ENCODE assay signal across 8 mouse cellular contexts in the genomic region with DNA sequence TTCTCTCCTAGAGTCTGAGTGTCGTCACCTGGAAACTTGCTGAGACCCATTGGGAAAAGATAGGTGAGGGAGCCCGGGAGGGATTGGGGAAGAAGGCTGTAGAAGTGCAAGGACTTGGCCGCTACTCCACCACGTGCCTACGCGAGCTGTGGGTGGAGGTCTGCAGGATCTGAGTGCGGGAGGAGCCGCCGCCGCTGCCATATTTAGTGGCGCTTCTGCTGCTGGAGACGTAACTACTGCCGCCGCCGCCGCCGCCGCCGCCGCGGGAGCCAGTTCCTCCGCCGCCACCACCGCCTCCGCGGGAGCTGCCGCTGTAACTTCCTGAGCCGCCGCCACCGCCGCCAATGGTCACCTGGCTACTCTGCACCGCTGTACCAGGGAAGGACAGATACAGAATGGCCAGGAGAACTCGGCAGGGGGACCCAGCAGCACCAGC. TPM values are rescaled to one million over a fixed set of nuclear protein-coding genes. Genes with fewer than 3 reads are reported as not detected.
A peak's percentile ranks its signal among the peaks of the same experiment; 100 is the strongest.
DNase-seq lines count a peak whose midpoint lies in the region; ATAC-seq lines count a peak whose summit lies in the region.

No protein-coding gene starts in this region.

- H3K9ac ChIP-seq in forebrain, embryonic 15.5 days (replicated peaks), result peak overlapping the region; percentile 58
- no peak overlapping the region for H3K9ac ChIP-seq in limb, embryonic 11.5 days (ENCODE audit: low read length)

- peaks cover 32% of the 10 kb centered on the region for H3K27me3 ChIP-seq in forebrain, embryonic 15.5 days
- H3K27me3 ChIP-seq in limb, embryonic 11.5 days (ENCODE audit: control insufficient read depth, insufficient read depth, low read length), result peaks cover 25% of the 10 kb centered on the region

- peaks cover 16% of the 10 kb centered on the region for H3K4me1 ChIP-seq in forebrain, embryonic 15.5 days
- no peaks in the 10 kb centered on the region for H3K4me1 ChIP-seq in limb, embryonic 11.5 days (ENCODE audit: control insufficient read depth, insufficient read depth, low read length)

- peak overlapping the region; percentile 88 for H3K4me2 ChIP-seq in forebrain, embryonic 15.5 days (replicated peaks)
- peak overlapping the region; percentile 58 for H3K4me2 ChIP-seq in limb, embryonic 11.5 days (ENCODE audit: low read depth, severe bottlenecking)

- no peaks in the 10 kb centered on the region for H3K9me3 ChIP-seq in forebrain, embryonic 15.5 days
- H3K9me3 ChIP-seq in limb, embryonic 11.5 days (ENCODE audit: control insufficient read depth, low read length), result no peaks in the 10 kb centered on the region

- H3K27ac ChIP-seq in forebrain, embryonic 15.5 days (replicated peaks), result no peak overlapping the region
- H3K27ac ChIP-seq in limb, embryonic 11.5 days (replicated peaks; ENCODE audit: low read depth, low read length), result no peak overlapping the region

- no peak for ATAC-seq in CD4-positive, CD25-positive, alpha-beta regulatory T cell, adult 4 months
- peak; percentile 53 for ATAC-seq in forebrain, embryonic 15.5 days (replicated peaks)
- ATAC-seq in limb, embryonic 11.5 days (ENCODE audit: insufficient number of reproducible peaks, low FRiP score, low TSS enrichment, low read depth), result no peak
- ATAC-seq in megakaryocyte-erythroid progenitor cell, adult 5-6 weeks (replicated peaks; ENCODE audit: low FRiP score, low TSS enrichment, poor library complexity, severe bottlenecking), result 0 out of 2 replicates have a peak, but pooled peaks have one; percentile 16

- DNase-seq in CD4-positive, CD25-positive, alpha-beta regulatory T cell, adult 2 months (ENCODE audit: low read depth, low spot score), result peak; percentile 40
- peak; percentile 54 for DNase-seq in adrenal gland, adult 2 months
- peak; percentile 12 for DNase-seq in induced T-regulatory cell, adult 2 months (ENCODE audit: low read depth)
- DNase-seq in limb, embryonic 11.5 days (ENCODE audit: low spot score), result peak; percentile 69
- peak; percentile 55 for DNase-seq in right cerebral cortex, postnatal 4 days

- no peaks in the 10 kb centered on the region for H3K36me3 ChIP-seq in forebrain, embryonic 15.5 days
- no peaks in the 10 kb centered on the region for H3K36me3 ChIP-seq in limb, embryonic 11.5 days (ENCODE audit: control insufficient read depth, insufficient read depth, low read length)

- WGBS in forebrain, embryonic 15.5 days, result 1% methylated on average over 33 of the region's 33 CpGs
- under 1% methylated on average over 32 of the region's 33 CpGs for WGBS in limb, embryonic 11.5 days

- peak overlapping the region; percentile 52 for H3K4me3 ChIP-seq in forebrain, embryonic 15.5 days
- H3K4me3 ChIP-seq in limb, embryonic 11.5 days (ENCODE audit: low read depth, low read length), result peak overlapping the region; percentile 33

RNA-seq across cellular contexts. Expression of a gene that starts 9.2 kb away (rescaled TPM):
- not detected for polyA plus RNA-seq in CD4-positive, CD25-positive, alpha-beta regulatory T cell, adult 4 months (2017; shearing (Covaris generic))
- total RNA-seq in adrenal gland, adult 2 months (2021), result under 1 TPM; 0.10 to 0.17 TPM
- polyA plus RNA-seq in adrenal gland, adult 2 months (2012; rRNA removed), result 0.68 and 1.2 TPM in 2 replicates
- polyA plus RNA-seq in forebrain, embryonic 15.5 days (2015; fragmentation: Nextera tagmentation; extraction: Ambion mirVana), result 8.4 and 8.6 TPM in 2 replicates
- 0.61 and 0.75 TPM in 2 replicates for polyA plus RNA-seq in limb, embryonic 11.5 days (2014; fragmentation: Nextera tagmentation; extraction: Ambion mirVana)
- not detected in 2 replicates for total RNA-seq in megakaryocyte-erythroid progenitor cell, adult 5-6 weeks (2014; fragmentation: Nextera tagmentation)
- not detected in 2 replicates for total RNA-seq in megakaryocyte-erythroid progenitor cell, adult 5-6 weeks (2017)

RNA-seq across cellular contexts. Expression of a gene that starts 9.8 kb away (rescaled TPM):
- polyA plus RNA-seq in CD4-positive, CD25-positive, alpha-beta regulatory T cell, adult 4 months (2017; shearing (Covaris generic)), result not detected
- total RNA-seq in adrenal gland, adult 2 months (2021), result not detected
- polyA plus RNA-seq in adrenal gland, adult 2 months (2012; rRNA removed), result not detected in 2 replicates
- polyA plus RNA-seq in forebrain, embryonic 15.5 days (2015; fragmentation: Nextera tagmentation; extraction: Ambion mirVana), result 0.47 and 1.2 TPM in 2 replicates
- polyA plus RNA-seq in limb, embryonic 11.5 days (2014; fragmentation: Nextera tagmentation; extraction: Ambion mirVana), result not detected in 2 replicates
- total RNA-seq in megakaryocyte-erythroid progenitor cell, adult 5-6 weeks (2014; fragmentation: Nextera tagmentation), result not detected in 2 replicates
- not detected in 2 replicates for total RNA-seq in megakaryocyte-erythroid progenitor cell, adult 5-6 weeks (2017)

RNA-seq across cellular contexts. Expression of a gene that starts 33.0 kb away (rescaled TPM):
- not detected for polyA plus RNA-seq in CD4-positive, CD25-positive, alpha-beta regulatory T cell, adult 4 months (2017; shearing (Covaris generic))
- not detected for total RNA-seq in adrenal gland, adult 2 months (2021)
- not detected in 2 replicates for polyA plus RNA-seq in adrenal gland, adult 2 months (2012; rRNA removed)
- not detected in 2 replicates for polyA plus RNA-seq in forebrain, embryonic 15.5 days (2015; fragmentation: Nextera tagmentation; extraction: Ambion mirVana)
- not detected in 2 replicates for polyA plus RNA-seq in limb, embryonic 11.5 days (2014; fragmentation: Nextera tagmentation; extraction: Ambion mirVana)
- total RNA-seq in megakaryocyte-erythroid progenitor cell, adult 5-6 weeks (2014; fragmentation: Nextera tagmentation), result not detected in 2 replicates
- not detected in 2 replicates for total RNA-seq in megakaryocyte-erythroid progenitor cell, adult 5-6 weeks (2017)

RNA-seq across cellular contexts. Expression of a gene that starts 41.8 kb away (rescaled TPM):
- polyA plus RNA-seq in CD4-positive, CD25-positive, alpha-beta regulatory T cell, adult 4 months (2017; shearing (Covaris generic)), result not detected
- not detected for total RNA-seq in adrenal gland, adult 2 months (2021)
- not detected in 2 replicates for polyA plus RNA-seq in adrenal gland, adult 2 months (2012; rRNA removed)
- not detected in 2 replicates for polyA plus RNA-seq in forebrain, embryonic 15.5 days (2015; fragmentation: Nextera tagmentation; extraction: Ambion mirVana)
- not detected in 2 replicates for polyA plus RNA-seq in limb, embryonic 11.5 days (2014; fragmentation: Nextera tagmentation; extraction: Ambion mirVana)
- not detected in 2 replicates for total RNA-seq in megakaryocyte-erythroid progenitor cell, adult 5-6 weeks (2014; fragmentation: Nextera tagmentation)
- total RNA-seq in megakaryocyte-erythroid progenitor cell, adult 5-6 weeks (2017), result not detected in 2 replicates

RNA-seq across cellular contexts. Expression of a gene that starts 57.6 kb away (rescaled TPM):
- polyA plus RNA-seq in CD4-positive, CD25-positive, alpha-beta regulatory T cell, adult 4 months (2017; shearing (Covaris generic)), result not detected
- total RNA-seq in adrenal gland, adult 2 months (2021), result not detected
- not detected in 2 replicates for polyA plus RNA-seq in adrenal gland, adult 2 months (2012; rRNA removed)
- 0.43 and 1.1 TPM in 2 replicates for polyA plus RNA-seq in forebrain, embryonic 15.5 days (2015; fragmentation: Nextera tagmentation; extraction: Ambion mirVana)
- not detected in 2 replicates for polyA plus RNA-seq in limb, embryonic 11.5 days (2014; fragmentation: Nextera tagmentation; extraction: Ambion mirVana)
- total RNA-seq in megakaryocyte-erythroid progenitor cell, adult 5-6 weeks (2014; fragmentation: Nextera tagmentation), result not detected in 2 replicates
- not detected in 2 replicates for total RNA-seq in megakaryocyte-erythroid progenitor cell, adult 5-6 weeks (2017)

Comparison
In these comparisons a context has a peak if more than half of its experiments do, and no peak if none do; other contexts are left out.
1. DNase-seq: peak in every context shown above with its lines; median percentile 69 in limb, embryonic 11.5 days; 55 in right cerebral cortex, postnatal 4 days; 54 in adrenal gland, adult 2 months; 40 in CD4-positive, CD25-positive, alpha-beta regulatory T cell, adult 2 months; 12 in induced T-regulatory cell, adult 2 months.
2. ATAC-seq: peak in forebrain, embryonic 15.5 days (single experiment) and megakaryocyte-erythroid progenitor cell, adult 5-6 weeks (single experiment); none in CD4-positive, CD25-positive, alpha-beta regulatory T cell, adult 4 months (single experiment) and limb, embryonic 11.5 days (single experiment).